In genomic region chr5:21656912-21657311, GRCm38 (mm10) we compare ENCODE assay signal across 22 mouse cellular contexts. TPM values are rescaled to one million over a fixed set of nuclear protein-coding genes. Genes with fewer than 3 reads are reported as not detected.
"Had no signal": no experiment of that assay in that cellular context is flagged by ENCODE, and none has a peak within 500 bp of the region (broad histone marks: within the 10 kb centered on the region; RNA-seq: fewer than 3 reads in every experiment).

No protein-coding gene starts in this region.

- H3K4me1 ChIP-seq: liver, embryonic 13.5 days had no signal

- H3K4me3 ChIP-seq: layer of hippocampus, adult 2 months; left cerebral cortex, adult 2 months; liver, embryonic 13.5 days; megakaryocyte, embryonic 14.5 days; midbrain, embryonic 10.5 days; midbrain, embryonic 13.5 days; myocyte; stomach, embryonic 15.5 days had no signal

- ATAC-seq: inflammation-experienced regulatory T-cells, adult 6 months; intestine, embryonic 16.5 days; midbrain, embryonic 13.5 days; midbrain, embryonic 16.5 days had no signal

- H3K27me3 ChIP-seq: liver, embryonic 13.5 days; megakaryocyte, embryonic 14.5 days; midbrain, embryonic 13.5 days; stomach, embryonic 15.5 days had no signal

- DNase-seq: kidney, adult 18-20 months; kidney, adult 9 months; kidney, postnatal 25 days; layer of hippocampus, postnatal 36 days; liver, embryonic 13.5 days; right cerebral cortex, adult 18-20 months; right cerebral cortex, postnatal 14 days; spleen, adult 18-20 months; thymus, postnatal 25 days had no signal

- H3K4me2 ChIP-seq: liver, embryonic 13.5 days; midbrain, embryonic 13.5 days; stomach, embryonic 15.5 days had no signal

- H3K27ac ChIP-seq: kidney, postnatal 0 days; layer of hippocampus, adult 2 months; left cerebral cortex, adult 2 months; liver, embryonic 13.5 days; midbrain, embryonic 10.5 days; midbrain, embryonic 13.5 days; stomach, embryonic 15.5 days had no signal

- H3K9ac ChIP-seq: liver, embryonic 13.5 days; midbrain, embryonic 13.5 days; stomach, embryonic 15.5 days had no signal

- H3K9me3 ChIP-seq: liver, embryonic 13.5 days; megakaryocyte, embryonic 14.5 days; midbrain, embryonic 10.5 days; midbrain, embryonic 13.5 days; stomach, embryonic 15.5 days had no signal

RNA-seq across cellular contexts. Expression of gene Fbxl13, which starts 11.5 kb away (rescaled TPM):
- polyA plus RNA-seq: liver, adult 2 months; neural tube, embryonic 11.5 days had no signal
